Mouse (Mus musculus) cerebellum, adult 2 months (tissue): Measurements from ENCODE around the gene Tspan9. TPM values are rescaled to one million over a fixed set of nuclear protein-coding genes. Genes with fewer than 3 reads are reported as not detected.

Experiments
- DNase-seq, 2 experiments: peaks; one replicate each; pipeline ENCODE4 v3.0.0; 2021
- H3K27ac ChIP-seq: fragments of 200-500 bp; 2 replicates; pipeline ENCODE4 v1.5.1; 2012; ENCODE audit warnings: low read length, control low read depth, inconsistent platforms; ENCODE audit not compliant: insufficient read depth
- H3K27me3 ChIP-seq: fragments of 200-500 bp; 2 replicates; pipeline ENCODE4 v1.6.1; 2012; ENCODE audit warnings: inconsistent platforms, mild to moderate bottlenecking, low read length, moderate library complexity; ENCODE audit not compliant: control insufficient read depth, insufficient read depth
- H3K4me1 ChIP-seq: fragments of 200-500 bp; 2 replicates; pipeline ENCODE4 v1.6.1; 2011; ENCODE audit warnings: low read length; ENCODE audit not compliant: control insufficient read depth, insufficient read depth
- H3K4me3 ChIP-seq: fragments of 200-500 bp; replicated peaks from 2 replicates; pipeline ENCODE3; 2011; ENCODE audit warnings: mild to moderate bottlenecking, low read depth, low read length, control low read depth; ENCODE audit not compliant: insufficient read depth
- CTCF ChIP-seq: fragments of 200-500 bp; IDR thresholded peaks from 2 replicates; pipeline ENCODE4 v1.5.1; 2011; ENCODE audit warnings: low read depth, mild to moderate bottlenecking, control low read depth, low read length, moderate library complexity, borderline replicate concordance; ENCODE audit not compliant: insufficient read depth
- POLR2A ChIP-seq: fragments of 200-500 bp; IDR thresholded peaks from 2 replicates; pipeline ENCODE4 v1.6.1; 2011; ENCODE audit warnings: low read length, control low read depth, borderline replicate concordance; ENCODE audit not compliant: insufficient read depth
- WGBS: fragments of 180-500 bp; shearing (Covaris S2); methylation state at CpG from one replicate; pipeline ENCODE4 v1.1.7; 2018; 5-methylcytosine and 5-hydroxymethylcytosine counted together
- polyA plus RNA-seq: library from polyadenylated mRNA; depleted of rRNA; stranded (reverse); fragments of >200 nt; gene quantifications from 2 replicates; pipeline ENCODE4 v1.2.3, GENCODE M21; 2012

The Tspan9 gene
- polyA plus RNA-seq, 1 experiment: 303 TPM

GRCm38 (mm10) chr6:128063501-128063900, 79.9 kb downstream of the Tspan9 start:
- peak; percentile 47 to 63 for DNase-seq
- Histone ChIP-seq H3K4me3 (no peak overlapping the region), H3K27ac (peak overlapping the region; percentile 82), H3K27me3 (no peaks in the 10 kb centered on the region), H3K4me1 (peaks cover 69% of the 10 kb centered on the region)
- TF ChIP-seq POLR2A: no peak
- TF ChIP-seq CTCF: peak; percentile 58; the same call in 1 of the 2 replicates
- 96% methylated on average over 1 of the region's 1 CpGs for WGBS

- peaks cover 72% of the 10 kb centered on the region for H3K4me1 ChIP-seq
- peak overlapping the region; percentile 82 for H3K27ac ChIP-seq
- no peak overlapping the region for H3K4me3 ChIP-seq
- DNase-seq: peak in 1 of 2 experiments; percentile 59
- TF ChIP-seq CTCF (no peak), POLR2A (no peak)
- H3K27me3 ChIP-seq: no peaks in the 10 kb centered on the region
- WGBS: 61% methylated on average over 6 of the region's 6 CpGs
Measured at GRCm38 (mm10) chr6:128062784-128063183, 80.6 kb downstream of the Tspan9 start.

DNA sequence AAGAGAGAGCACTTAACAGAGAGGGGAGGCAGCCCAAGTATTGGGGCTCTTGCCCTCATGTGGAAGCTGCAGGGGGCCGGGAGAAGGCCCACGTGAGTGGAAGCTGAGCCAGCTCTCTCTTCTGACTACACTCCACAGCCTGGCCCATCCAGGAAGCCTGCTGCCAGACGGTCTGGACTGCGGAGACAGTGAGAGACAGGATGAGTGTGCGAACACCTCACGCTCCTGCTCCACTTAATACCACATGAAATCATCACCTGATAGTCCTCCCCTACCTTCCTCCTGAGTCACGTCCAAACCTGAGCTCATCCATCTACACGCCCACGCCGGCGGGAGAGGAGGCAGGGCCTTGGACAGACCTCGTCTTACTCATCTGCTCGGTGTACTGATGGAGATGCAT, 81.2 kb downstream of the Tspan9 start:
- TF ChIP-seq CTCF: no peak
- TF ChIP-seq POLR2A: peak; percentile 66; the same call in 1 of the 2 replicates
- no peaks in the 10 kb centered on the region for H3K27me3 ChIP-seq
- peaks cover 69% of the 10 kb centered on the region for H3K4me1 ChIP-seq
- no peak overlapping the region for H3K4me3 ChIP-seq
- WGBS: 16% methylated on average over 13 of the region's 13 CpGs
- H3K27ac ChIP-seq: peak overlapping the region; percentile 82
- peak; percentile 85 to 93 for DNase-seq

DNA sequence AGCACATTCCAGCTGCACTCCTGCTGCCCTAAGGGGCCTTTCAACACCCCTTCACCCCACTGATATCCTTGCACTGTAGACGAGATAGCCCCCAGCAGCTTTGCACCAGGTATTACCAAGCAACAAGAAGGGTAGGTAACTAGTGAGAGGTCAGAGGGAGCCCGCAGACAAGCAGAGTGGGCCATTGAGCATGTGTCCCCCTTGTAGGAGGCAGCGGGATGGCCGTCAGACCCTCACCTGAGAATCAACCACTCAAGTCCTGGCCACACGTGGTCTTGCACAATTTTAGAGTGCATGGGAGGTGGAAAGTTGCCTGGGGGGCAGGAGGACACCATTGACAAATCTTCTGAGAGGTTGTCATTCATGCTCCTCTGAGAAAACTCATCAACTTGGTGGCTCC, 82.1 kb downstream of the Tspan9 start:
- Histone ChIP-seq H3K4me3 (no peak overlapping the region), H3K4me1 (peaks cover 61% of the 10 kb centered on the region), H3K27me3 (no peaks in the 10 kb centered on the region), H3K27ac (no peak overlapping the region)
- 96% methylated on average over 5 of the region's 5 CpGs for WGBS
- DNase-seq: no peak
- TF ChIP-seq CTCF (no peak), POLR2A (no peak)

GRCm38 (mm10) chr6:128058570-128058969, 84.8 kb downstream of the Tspan9 start:
- Histone ChIP-seq H3K27me3 (no peaks in the 10 kb centered on the region), H3K27ac (peak overlapping the region; percentile 87), H3K4me3 (no peak overlapping the region), H3K4me1 (peaks cover 38% of the 10 kb centered on the region)
- WGBS: 24% methylated on average over 9 of the region's 9 CpGs
- peak; percentile 76 to 77 for DNase-seq
- TF ChIP-seq CTCF (no peak), POLR2A (peak; percentile 49; the same call in 1 of the 2 replicates)

DNA sequence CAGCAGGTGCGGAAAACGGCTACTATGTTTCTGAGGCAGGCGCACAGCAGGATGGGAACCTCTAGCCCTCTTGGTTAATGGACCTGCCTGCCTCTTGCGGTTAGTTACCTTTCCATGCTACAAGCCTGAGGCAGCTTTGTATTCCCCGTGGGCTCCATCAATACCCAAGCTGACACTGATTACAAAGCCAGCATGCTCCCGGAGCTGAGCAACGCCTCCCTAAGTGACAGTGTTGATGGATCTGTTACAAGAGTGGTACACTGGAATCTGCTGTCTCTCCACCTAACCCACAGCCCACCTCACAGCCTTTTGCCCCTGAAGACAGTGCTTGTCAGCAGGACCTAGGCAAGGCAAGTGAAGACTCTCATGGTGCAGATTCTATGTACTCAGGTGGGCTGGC, 85.2 kb downstream of the Tspan9 start:
- DNase-seq: peak in 1 of 2 experiments; percentile 33
- H3K4me3 ChIP-seq: no peak overlapping the region
- TF ChIP-seq POLR2A: no peak
- no peak for TF ChIP-seq CTCF
- H3K27ac ChIP-seq: peak overlapping the region; percentile 87
- WGBS: 49% methylated on average over 7 of the region's 7 CpGs
- no peaks in the 10 kb centered on the region for H3K27me3 ChIP-seq
- peaks cover 35% of the 10 kb centered on the region for H3K4me1 ChIP-seq

- no peak overlapping the region for H3K4me3 ChIP-seq
- WGBS: 72% methylated on average over 10 of the region's 10 CpGs
- no peaks in the 10 kb centered on the region for H3K27me3 ChIP-seq
- peaks cover 11% of the 10 kb centered on the region for H3K4me1 ChIP-seq
- TF ChIP-seq CTCF: no peak
- no peak for TF ChIP-seq POLR2A
- no peak for DNase-seq
- H3K27ac ChIP-seq: no peak overlapping the region
Measured at GRCm38 (mm10) chr6:128053000-128053732, 90.2 kb downstream of the Tspan9 start.

- WGBS: 22% methylated on average over 7 of the region's 7 CpGs
- Histone ChIP-seq H3K27ac (peak overlapping the region; percentile 61; the same call in 1 of the 2 replicates), H3K4me3 (peak overlapping the region; percentile 33), H3K4me1 (peaks cover 40% of the 10 kb centered on the region), H3K27me3 (no peaks in the 10 kb centered on the region)
- TF ChIP-seq CTCF: no peak
- peak; percentile 12; the same call in 1 of the 2 replicates for TF ChIP-seq POLR2A
- DNase-seq: peak; percentile 75 to 80
Measured at GRCm38 (mm10) chr6:128047671-128048070, 95.7 kb downstream of the Tspan9 start.
